Mouse (Mus musculus) embryonic facial prominence, embryonic 12.5 days (tissue): ENCODE results near the gene Mlip. TPM values are rescaled to one million over a fixed set of nuclear protein-coding genes. Genes with fewer than 3 reads are reported as not detected.

ENCODE experiments used
- polyA plus RNA-seq: library from polyadenylated mRNA; unstranded; fragments of >200 nt; fragmentation: Nextera tagmentation; extraction: Ambion mirVana; gene quantifications from 2 replicates; pipeline ENCODE4 v1.2.1, GENCODE M21; 2016

Mlip gene
- polyA plus RNA-seq, 1 experiment from 2014 or later = 0.10 TPM

Other genes with a start within 250 kb of the Mlip start
- 15.2 and 16.0 TPM in 2 replicates for gene Lrrc1, start 191.9 kb upstream of the Mlip start, polyA plus RNA-seq